Mouse (Mus musculus) olfactory bulb, adult 2 months (tissue): ENCODE data around the gene Dbndd2.

Experiments used
- CTCF ChIP-seq: fragments of 200-500 bp; IDR thresholded peaks from 2 replicates; pipeline ENCODE4 v1.5.1; 2012; ENCODE audit warnings: low read depth, mild to moderate bottlenecking, low read length, moderate library complexity; ENCODE audit not compliant: insufficient read depth
- POLR2A ChIP-seq: fragments of 200-500 bp; IDR thresholded peaks from 2 replicates; pipeline ENCODE4 v1.6.1; 2012; ENCODE audit warnings: mild to moderate bottlenecking, low read depth, low read length, moderate library complexity; ENCODE audit not compliant: insufficient read depth

- no peak for TF ChIP-seq CTCF
- TF ChIP-seq POLR2A, result no peak
These were observed 31.1 kb upstream of the Dbndd2 start for GRCm38 (mm10) chr2:164454846-164455245.
